Mouse (Mus musculus): ENCODE results near the gene Gba.
A peak's percentile ranks its signal among the peaks of the same experiment; 100 is the strongest.
"Not testable (repeated sequence)": the region's sequence is repeated elsewhere in the genome, so short reads cannot be mapped to it uniquely, and the experiment has no call there.

The Gba gene

DNA sequence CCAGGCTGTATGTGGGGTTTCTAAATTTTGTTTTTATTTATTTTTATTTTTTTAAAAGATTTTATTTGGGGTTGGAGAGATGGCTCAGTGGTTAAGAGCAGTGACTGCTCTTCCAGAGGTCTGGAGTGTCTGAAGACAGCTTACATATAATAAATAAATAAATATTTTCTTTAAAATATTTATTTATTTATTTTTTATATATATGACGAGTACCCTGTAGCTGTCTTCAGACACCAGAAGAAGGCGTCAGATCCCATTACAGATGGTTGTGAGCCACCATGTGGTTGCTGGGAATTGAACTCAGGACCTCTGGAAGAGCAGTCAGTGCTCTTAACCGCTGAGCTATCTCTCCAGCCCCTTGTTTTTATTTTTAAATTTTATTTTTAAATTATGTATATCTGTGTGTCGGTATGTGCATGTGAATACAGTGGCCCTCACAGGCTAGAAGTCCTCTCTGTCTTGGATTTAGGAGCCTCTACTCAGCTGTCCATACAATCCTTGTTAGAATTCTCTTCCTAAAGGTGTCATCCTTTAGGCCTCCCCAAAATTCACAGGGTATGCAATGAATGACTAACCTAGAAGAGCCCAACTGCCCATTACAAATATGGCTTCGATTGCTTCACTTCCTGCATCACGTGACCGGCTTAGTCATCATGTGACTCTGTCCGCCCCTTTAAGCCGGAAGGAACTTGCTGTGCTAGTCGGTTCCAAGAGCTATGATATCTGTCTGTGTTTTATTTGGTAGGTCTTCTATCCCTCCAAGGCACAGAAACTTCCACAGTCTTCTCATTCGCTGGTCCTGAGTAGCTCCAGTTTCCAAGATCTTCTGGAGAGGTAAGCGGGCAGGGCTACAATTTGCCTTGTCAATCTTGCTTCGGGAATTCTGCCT, at the start of gene Gba:
TSS of gene Gba (plus strand) at position 676 of the 889 bp plus-strand sequence.
- peak; percentile 67 to 91 for DNase-seq (ENCODE audit: low spot score in 2 of 2)

DNA sequence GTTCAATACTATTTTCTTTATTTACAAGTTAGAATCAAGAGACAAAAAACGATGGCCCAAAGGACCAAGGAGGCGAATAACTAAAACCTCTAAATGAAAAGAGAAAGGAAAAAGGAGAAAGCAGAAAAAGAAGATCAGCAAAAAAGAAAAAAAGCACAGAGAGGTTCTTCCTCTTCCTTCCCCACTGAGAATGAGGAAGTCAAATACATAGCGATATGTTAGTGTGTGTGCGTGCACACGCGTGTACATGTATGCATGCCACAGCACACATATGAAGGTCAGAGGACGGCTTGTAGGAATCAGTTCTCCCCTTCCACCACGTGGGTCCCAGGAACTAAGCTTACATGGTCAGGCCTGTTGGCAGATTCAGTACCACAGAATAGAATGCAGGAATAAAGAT, 45.8 kb upstream of the Gba start:
- no peak for DNase-seq (ENCODE audit: low spot score in 2 of 2)

DNA sequence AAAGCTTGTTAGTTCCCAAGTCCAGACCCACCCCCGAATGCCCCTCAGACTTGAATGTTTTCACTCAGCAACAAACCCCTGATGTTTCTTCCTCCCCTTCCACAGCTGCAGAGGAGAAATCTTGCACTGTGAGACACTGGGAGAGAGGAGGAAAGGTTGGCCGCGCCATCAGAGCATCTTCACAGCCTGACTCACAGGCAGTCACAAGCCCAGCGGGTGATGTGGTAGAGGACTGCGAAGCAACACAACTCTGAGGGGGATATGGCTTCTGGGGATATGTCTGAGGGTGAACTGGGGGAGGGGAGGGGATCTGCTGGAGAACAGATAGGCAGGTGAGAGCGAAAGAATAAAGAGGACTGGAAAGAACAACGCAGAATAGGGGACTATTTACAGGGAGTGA, 44.1 kb upstream of the Gba start:
- no peak for DNase-seq (ENCODE audit: low spot score in 2 of 2)

DNA sequence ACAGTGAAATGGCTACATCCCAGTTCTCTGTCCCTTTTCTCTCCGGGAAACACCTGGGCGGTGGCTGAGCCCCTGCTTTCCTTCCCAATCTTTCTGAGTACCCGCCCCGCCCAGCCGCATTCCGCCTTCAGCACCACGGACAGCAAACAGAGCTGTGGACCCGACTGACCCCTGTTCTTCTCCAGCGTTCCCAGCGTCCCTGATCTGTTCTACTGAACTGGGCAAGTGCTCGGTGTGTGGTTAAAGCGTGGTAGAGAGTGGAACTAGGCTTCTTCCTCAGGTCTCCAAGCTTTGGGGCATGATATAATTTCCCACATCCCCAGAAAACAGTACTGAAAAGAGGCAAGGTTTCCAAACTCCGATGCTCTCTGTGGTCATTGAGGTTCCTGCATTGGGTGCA, 43.5 kb upstream of the Gba start:
- no peak for DNase-seq (ENCODE audit: low spot score in 2 of 2)

DNA sequence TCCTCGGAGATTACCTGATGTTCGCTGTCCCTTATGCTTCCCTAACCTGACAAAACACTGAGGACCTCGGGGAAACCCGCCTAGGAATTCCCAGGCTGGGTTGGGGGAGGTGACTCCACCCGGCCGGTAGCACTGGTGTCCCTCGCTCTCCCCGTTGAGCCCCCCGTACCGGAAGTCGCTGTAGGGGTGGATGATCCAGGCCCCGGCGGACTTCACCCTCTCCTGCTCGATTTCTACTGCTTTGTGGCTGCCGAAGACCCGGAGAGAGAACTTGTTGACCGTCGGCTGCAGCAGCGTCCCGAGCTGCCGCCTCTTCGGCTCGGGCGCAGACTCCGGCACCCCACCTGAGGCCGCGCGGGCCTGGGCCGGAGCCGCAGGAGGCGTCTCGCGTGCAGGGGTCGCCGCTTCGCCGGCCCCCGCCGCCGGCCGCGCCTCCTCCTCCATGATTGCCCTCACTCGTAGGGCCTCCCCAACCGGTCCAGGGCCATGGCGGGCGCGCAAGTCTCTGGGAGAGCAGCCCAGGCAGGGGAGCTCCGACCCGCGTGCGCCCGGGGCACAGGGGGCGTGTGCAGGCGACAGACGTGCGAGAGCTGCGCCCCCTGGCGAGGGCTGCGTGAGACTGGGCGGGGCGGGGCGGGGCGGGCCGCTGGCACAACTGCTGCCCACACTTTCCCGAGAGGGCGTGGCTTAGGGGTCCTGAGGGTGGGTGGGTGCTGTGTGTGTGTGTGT, 42.9 kb upstream of the Gba start, which contains the start of gene Hcn3:
TSS of gene Hcn3 (minus strand) at position 581 of the 729 bp plus-strand sequence.
- no peak for DNase-seq (ENCODE audit: low spot score in 2 of 2)

DNA sequence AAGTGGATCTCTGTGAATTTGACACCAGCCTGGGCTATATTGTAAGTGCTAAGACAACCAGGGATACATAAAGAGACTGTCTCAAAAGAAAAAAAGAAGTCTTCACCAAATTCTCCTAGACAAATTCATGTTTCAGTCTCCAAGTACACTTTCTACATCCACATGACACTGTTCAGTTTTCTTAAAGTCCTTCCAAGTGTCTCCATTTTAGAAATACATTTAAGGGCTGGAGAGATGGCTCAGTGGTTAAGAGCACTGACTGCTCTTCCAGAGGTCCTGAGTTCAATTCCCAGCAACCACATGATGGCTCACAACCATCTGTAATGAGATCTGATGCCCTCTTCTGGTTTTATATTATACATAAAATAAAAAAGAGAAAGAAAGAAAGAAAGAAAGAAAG, 41.5 kb upstream of the Gba start:
- not testable (repeated sequence) for DNase-seq (ENCODE audit: low spot score in 2 of 2)

DNA sequence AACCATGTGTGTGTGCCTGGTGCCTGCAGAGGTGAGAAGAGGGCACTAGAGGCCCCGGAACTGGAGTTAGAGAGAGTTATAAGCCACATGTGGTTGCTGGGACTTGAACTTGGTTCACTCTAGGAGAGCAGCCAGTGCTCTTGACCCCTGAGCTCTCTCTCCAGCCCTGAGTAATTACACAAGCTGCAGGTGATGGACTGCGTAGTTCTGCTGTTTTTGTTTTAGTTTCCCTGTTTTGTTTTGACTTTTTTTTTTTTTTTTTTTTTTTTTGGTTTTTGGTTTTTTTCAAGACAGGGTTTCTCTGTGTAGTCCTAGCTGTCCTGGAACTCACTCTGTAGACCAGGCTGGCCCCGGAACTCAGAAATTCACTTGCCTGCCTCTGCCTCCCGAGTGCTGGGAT, 40.9 kb upstream of the Gba start:
- DNase-seq (ENCODE audit: low spot score in 2 of 2) = no peak

DNA sequence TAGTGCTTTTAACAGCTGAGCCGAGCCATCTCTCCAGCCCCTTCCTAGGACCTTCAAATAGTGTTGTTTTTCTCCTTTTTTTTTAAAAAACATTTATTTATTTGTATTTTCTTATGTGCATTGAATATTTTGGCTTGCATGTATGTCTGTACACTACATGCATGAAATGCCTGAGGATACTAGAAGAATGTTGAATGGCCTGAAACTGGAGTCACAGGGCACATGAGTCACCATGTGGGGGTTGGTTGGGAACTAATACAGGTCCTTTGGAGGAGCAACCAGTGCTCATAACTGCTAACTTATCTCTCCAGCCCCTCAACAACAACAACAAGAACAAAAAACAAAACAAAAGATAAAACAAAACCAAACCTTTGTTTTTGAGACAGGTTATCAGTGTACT, 39.6 kb upstream of the Gba start:
- no peak for DNase-seq (ENCODE audit: low spot score in 2 of 2)

DNA sequence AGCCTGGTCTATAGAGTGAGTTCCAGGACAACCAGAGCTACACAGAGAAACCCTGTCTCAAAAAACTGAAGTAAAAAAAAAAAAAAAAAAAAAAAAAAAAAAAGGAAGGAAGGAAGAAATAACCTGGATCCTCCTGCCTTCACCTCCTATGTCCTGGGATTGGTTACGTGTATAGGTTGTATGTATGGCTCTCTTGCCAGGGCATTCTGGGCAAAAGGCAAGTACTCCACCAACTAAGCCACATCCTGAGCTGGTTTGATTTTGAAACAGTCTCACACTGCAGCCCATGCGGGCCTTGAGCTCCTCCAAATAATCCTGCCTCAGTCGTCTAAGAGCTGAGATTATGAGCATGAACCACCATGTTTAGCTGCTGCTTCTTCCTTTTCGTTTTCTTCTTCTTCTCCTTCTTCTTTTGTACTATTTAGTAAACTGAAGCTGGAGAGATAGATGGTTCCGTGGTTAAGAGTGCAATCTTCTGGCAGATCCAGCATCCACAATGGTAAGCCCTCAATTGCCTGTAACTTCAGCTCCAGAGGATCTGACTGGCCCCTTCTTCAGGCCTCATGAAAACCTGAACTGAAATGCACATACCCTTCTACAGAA, 39.0 kb upstream of the Gba start:
- DNase-seq (ENCODE audit: low spot score in 2 of 2) = no peak

DNA sequence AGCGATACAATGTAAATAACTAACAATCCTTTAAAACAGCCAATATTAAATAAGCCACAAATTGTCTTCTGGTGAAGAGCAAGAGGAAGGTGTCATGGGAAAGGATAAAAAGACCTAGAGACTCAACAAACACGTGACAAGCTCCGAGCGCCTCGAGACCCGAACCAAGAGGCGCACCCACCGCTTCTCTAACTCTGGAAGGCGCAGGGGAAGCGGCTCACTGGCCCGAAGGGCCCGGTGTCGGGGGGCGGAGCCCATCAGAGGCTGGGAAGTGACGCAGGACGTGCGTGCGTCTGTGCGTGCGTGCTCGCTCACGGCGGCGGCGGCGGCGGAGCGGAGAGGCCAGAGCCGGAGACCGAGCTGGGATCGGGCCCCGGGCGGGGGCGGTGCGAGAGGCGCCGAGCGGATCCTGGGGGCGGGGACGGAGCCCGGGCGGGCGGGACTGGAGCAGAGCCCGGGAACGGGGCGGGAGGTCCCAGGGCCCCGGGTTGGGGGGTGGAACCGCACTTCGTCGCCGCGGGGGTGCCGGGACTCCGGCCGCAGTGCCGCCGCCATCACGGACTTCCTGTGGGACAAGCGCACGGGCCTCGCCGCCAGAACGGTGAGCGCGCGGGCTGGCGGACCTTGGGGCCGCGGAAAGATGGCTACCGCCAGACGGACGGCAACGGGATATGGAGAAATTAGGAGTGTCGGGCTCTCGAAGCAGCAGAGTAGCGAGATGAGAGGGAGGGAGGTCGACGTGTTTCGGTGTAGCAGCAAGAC, 38.0 kb upstream of the Gba start, which contains the start of gene Clk2:
TSS of gene Clk2 (plus strand) at position 290 of the 762 bp plus-strand sequence.
- DNase-seq (ENCODE audit: low spot score in 2 of 2) = peak; percentile 84 to 93

DNA sequence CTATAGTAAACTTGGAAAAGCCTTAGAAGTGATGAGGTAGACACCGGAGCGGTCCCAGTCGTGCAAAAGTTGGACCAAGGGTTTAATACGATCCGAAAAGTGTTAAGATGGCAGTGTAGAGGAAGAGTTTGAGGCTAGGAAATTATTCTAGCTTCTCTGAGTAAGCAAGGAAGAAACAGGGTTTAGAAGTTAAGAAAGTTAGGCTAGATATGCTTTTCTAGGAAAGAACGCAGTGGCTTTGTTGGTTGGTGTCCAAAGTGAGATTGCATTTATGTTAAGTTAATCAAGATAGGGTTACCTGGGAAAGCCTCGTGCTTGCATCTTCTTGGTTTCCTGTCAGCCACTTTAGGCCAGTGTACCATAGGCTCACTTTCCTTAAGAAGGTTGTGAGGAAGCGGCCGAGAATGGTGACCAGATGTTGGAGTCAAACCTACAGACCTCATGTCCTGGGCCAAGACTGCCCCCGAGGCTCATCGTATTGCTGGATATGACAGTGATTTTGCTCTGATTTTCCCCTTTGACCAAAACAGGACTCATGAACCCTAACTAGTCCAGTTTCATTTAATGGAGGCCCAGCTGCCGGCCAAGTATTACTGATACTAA, 37.4 kb upstream of the Gba start:
- no peak for DNase-seq (ENCODE audit: low spot score in 2 of 2)

DNA sequence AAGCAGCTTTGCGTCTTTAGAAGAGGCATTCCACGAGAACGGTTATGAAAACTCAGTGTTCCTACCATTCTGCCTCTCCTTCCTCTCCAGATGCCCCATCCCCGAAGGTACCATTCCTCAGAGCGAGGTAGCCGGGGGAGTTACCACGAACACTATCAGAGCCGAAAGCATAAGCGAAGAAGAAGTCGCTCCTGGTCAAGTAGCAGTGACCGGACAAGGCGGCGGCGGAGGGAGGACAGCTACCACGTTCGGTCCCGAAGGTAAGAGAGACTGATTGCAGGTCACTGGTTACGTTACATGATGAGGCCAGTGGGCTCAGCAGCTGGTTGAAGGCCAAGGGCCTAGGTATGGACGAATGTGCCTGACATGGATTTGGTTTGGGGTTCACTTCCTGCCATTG, 35.8 kb upstream of the Gba start:
- DNase-seq (ENCODE audit: low spot score in 2 of 2) = no peak

DNA sequence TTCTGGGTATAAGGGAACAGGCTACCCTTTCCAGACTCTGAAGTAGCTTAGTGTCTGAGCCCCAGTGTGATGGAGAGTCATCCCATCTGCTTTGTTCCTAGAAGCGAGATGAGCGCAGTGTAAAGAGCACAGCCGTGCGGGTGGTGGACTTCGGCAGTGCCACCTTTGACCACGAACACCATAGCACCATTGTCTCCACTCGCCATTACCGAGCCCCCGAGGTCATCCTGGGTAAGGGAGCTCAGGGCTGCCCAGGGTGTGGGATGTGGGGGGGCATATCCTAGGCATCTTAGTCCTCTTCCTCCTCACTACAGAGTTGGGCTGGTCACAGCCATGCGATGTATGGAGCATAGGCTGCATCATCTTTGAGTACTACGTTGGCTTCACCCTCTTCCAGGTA, 27.9 kb upstream of the Gba start:
- no peak for DNase-seq (ENCODE audit: low spot score in 2 of 2)

DNA sequence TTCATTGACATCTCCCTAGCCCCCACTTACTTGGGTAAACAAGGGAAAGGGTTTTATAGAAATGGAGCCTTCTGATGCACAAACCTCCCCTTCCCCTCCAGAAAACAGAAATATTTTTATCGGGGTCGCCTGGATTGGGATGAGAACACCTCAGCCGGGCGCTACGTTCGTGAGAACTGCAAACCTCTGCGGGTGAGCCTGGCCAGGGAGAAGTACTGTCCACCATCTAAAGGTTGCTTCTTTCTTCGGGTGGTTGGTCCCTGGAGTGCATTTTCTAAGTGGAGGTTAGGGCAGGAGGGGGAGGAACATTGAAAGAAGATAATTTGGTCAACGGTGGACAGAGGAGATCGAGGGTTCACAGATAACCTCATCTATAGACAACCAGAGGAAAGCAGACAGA, 27.2 kb upstream of the Gba start:
- no peak for DNase-seq (ENCODE audit: low spot score in 2 of 2)

DNA sequence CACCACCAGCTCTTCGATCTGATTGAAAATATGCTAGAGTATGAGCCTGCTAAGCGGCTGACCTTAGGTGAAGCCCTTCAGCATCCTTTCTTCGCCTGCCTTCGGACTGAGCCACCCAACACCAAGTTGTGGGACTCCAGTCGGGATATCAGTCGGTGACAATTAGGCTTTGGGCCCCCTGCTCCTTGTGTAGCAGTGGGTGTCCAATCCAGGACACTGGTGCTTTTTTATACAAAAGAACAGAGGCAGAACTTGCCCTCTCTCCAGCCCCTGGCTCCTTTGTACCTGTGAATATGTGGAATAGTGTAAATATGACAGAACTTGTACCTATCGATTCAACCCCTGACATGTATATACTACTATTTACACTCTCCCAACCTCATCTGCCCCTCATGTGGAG, 26.3 kb upstream of the Gba start:
- DNase-seq (ENCODE audit: low spot score in 2 of 2) = no peak

DNA sequence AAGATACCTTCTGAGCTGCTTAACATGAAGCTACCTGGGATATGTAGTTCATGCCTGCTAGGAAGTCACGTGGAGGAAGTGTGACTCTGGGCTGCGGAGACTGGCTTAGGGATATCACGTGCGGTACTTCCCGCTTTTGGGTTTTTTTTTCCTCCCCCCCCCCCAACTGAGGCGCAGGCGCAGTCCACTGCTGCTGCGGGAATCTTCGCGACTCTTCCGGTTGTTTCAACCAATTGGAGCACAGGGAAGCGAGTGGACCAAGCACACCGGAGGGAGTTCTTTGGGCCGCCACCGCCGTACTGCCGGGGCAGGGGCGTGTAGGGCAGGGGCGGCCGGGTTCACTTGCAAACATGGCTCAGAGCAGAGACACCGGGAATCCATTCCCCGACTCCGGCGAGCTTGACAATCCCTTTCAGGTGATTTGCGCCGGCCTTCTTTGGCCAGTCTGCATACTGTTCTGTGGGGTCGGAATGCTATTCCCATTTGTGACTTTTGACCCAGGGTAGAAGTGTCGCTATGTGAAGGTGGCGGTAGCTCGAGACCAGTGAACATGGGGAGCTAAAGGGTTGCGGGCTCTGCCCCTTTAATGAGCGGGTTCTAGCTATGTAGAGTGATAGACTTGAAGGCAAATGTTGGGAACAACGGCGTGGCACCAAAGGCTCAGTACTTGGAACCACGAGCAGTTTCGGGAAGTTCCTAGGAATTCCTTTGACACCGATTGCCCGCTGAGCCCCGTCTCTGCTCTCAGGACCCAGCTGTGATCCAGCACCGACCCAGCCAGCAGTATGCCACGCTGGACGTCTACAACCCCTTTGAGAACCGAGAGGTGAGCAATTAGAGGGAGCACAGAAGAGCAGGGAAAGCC, 25.3 kb upstream of the Gba start, which contains the start of gene Scamp3:
TSS of gene Scamp3 (plus strand) at position 232 of the 865 bp plus-strand sequence.
- peak; percentile 90 for DNase-seq (ENCODE audit: low spot score in 2 of 2)

DNA sequence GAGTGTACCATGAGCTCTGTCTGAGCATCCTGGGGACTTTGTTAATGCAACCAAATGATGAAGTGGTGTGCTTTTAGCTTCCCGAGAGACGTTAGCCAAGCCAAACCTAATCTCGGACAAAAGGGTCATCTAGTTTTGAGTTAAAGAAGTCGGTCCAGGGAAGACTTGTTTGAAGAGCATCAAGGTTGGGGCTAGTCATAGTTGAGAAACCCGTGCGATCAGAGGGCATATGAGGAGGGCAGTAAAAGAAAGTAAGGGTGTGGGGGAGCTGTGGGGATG, 24.7 kb upstream of the Gba start:
- DNase-seq (ENCODE audit: low spot score in 2 of 2) = no peak

DNA sequence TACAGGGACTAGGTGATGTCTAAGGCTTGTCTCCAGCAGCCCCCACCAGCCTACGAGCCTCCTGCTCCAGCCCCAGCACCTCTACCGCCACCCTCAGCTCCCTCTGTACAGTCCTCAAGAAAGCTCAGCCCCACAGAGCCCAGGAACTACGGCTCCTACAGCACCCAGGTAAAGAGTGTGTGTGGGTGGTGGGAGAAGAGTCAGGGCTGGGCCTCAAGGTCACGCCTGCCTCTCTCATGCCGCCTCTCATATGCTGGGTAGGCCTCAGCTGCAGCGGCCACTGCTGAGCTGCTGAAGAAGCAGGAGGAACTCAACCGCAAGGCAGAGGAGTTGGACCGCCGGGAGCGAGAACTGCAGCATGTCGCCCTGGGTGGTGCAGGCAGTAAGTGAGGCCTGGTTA, 23.7 kb upstream of the Gba start:
- DNase-seq (ENCODE audit: low spot score in 2 of 2) = no peak

DNA sequence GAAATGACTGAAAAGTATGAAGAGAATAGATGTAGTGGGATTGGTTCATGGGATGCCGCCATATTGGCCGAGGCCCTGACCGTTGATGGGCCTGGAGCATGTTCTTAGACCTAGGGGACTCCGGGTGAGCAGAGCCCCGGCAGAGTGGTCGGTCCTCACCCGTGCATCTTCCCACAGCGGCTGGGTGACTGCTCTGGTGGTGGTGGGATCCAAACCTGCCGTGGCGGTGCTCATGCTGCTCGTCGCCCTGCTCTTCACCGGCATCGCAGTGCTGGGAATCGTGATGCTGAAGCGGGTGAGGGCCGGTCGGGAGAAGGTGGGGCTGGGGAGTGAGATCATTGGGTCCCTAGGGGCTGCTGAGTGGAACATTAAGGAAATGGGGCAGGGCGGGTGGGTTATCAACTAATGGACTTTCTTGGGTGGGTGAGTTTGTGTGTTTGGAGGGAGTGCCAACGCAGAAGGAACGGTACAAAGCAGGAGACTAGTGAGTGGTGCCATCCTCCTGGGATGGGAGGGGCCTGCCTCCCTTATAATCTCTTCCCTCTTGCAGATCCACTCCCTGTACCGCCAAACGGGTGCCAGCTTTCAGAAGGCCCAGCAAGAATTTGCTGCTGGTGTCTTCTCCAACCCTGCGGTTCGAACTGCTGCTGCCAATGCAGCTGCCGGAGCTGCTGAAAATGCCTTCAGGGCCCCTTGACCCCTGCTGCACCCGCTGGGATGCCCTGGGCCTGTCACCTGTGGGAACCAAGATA, 20.8 kb upstream of the Gba start:
- DNase-seq (ENCODE audit: low spot score in 2 of 2) = no peak

DNA sequence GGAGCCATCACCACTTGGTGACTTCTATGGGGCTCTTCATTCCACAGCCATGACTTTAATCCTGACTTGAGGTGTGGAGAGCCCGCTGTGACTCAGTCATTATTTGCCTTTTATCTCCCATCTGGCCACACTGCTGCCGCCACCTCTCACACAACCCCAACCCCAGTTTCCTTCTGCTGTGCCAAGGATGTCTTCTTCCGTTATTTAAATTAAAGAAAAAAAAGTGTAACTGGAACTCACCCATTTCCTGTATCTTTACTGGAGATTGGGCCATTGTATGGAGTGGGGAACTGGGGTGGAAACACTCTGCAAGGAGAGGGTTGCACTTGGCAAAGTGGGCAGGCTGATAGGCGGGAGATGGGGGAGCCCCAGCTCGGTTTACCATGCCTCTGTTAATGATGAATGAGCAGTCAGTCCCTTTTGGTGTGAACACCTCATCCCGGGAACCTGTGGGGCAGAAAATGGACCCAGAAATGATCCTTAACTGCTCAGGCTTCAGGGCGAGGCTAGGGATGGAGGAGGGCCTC, 20.1 kb upstream of the Gba start:
- DNase-seq (ENCODE audit: low spot score in 2 of 2) = no peak
